26 mouse cellular contexts compared by ENCODE assay signal in the genomic region with DNA sequence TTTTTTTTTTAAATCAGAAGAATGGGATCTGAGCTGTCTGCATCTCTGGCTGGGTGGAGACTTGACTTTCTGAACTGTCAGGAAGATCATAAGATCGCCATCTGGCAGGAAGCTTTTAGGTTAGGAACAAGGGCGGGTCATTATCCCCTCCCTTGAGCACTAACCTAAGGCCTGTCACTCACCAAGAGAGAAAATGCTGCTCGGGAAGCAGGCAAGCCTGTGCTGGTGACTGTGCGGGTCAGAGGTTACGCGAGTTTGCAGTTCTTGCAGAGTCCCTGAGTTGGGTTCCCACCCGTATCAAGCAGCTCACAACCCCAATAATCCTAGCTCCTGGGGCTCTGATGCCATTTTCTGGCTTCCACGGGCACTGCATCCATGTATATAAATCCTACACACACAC. TPM values are rescaled to one million over a fixed set of nuclear protein-coding genes. Genes with fewer than 3 reads are reported as not detected.
DNase-seq lines count a peak whose midpoint lies in the region; TF ChIP-seq lines count a peak whose summit lies in the region.
"Had no signal": no experiment of that assay in that cellular context is flagged by ENCODE, and none has a peak within 500 bp of the region (broad histone marks: within the 10 kb centered on the region; RNA-seq: fewer than 3 reads in every experiment).

No protein-coding gene starts in this region.

- 62% methylated on average over 8 of the region's 8 CpGs for WGBS in kidney, adult 2 months
- WGBS in embryonic facial prominence, embryonic 10.5 days = 37% methylated on average over 8 of the region's 8 CpGs

- TF ChIP-seq CTCF in kidney, adult 2 months (conservative IDR thresholded peaks at IDR 0.05; ENCODE audit: insufficient read depth, insufficient read length, low read depth, low read length) = no peak

- H3K4me3 ChIP-seq in kidney, adult 2 months (ENCODE audit: insufficient read depth, low read depth, low read length) = no peak overlapping the region
- no peak overlapping the region for H3K4me3 ChIP-seq in embryonic facial prominence, embryonic 10.5 days
- H3K4me3 ChIP-seq: embryonic facial prominence, embryonic 15.5 days; erythroblast, embryonic 14.5 days; forebrain, embryonic 10.5 days; heart, embryonic 12.5 days had no signal

- no peaks in the 10 kb centered on the region for H3K27me3 ChIP-seq in kidney, adult 2 months (replicated peaks; ENCODE audit: control insufficient read depth, insufficient read depth, low read length)
- no peaks in the 10 kb centered on the region for H3K27me3 ChIP-seq in embryonic facial prominence, embryonic 10.5 days (replicated peaks; ENCODE audit: low read depth, poor library complexity, severe bottlenecking)
- H3K27me3 ChIP-seq: embryonic facial prominence, embryonic 15.5 days had no signal

- no peaks in the 10 kb centered on the region for H3K4me1 ChIP-seq in kidney, adult 2 months (ENCODE audit: control insufficient read depth, insufficient read depth, low read length)
- H3K4me1 ChIP-seq in embryonic facial prominence, embryonic 10.5 days = peaks cover 22% of the 10 kb centered on the region; the same call in 1 of the 2 replicates
- H3K4me1 ChIP-seq: embryonic facial prominence, embryonic 15.5 days; forebrain, embryonic 10.5 days; heart, embryonic 12.5 days had no signal

- peak; percentile 18 for DNase-seq in kidney, adult 2 months
- DNase-seq in kidney, postnatal 25 days = no peak
- peak; percentile 56 for DNase-seq in embryo, embryonic 10 days (ENCODE audit: low spot score)
- DNase-seq in embryonic facial prominence, embryonic 10.5 days (ENCODE audit: low spot score) = peak; percentile 61
- DNase-seq in right cerebral cortex, postnatal 4 days = no peak
- DNase-seq in frontal cortex, postnatal 36 days (ENCODE audit: low spot score in 2 of 2) = no peak
- DNase-seq: adrenal gland, adult 2 months; adrenal gland, postnatal 25 days; B cell, adult 2 months; cerebellum, adult 18-20 months; cerebellum, adult 9-11 months; cerebellum, postnatal 36 days; gastrocnemius, postnatal 14 days; heart, postnatal 36 days; kidney, adult 8-10 months had no signal

- TF ChIP-seq POLR2A in kidney, adult 2 months (IDR thresholded peaks at IDR 0.05; ENCODE audit: low read depth, low read length) = no peak

- H3K27ac ChIP-seq in kidney, adult 2 months (ENCODE audit: insufficient read depth, low read depth, low read length) = no peak overlapping the region
- no peak overlapping the region for H3K27ac ChIP-seq in embryonic facial prominence, embryonic 10.5 days (replicated peaks)
- H3K27ac ChIP-seq: embryonic facial prominence, embryonic 15.5 days; forebrain, embryonic 10.5 days; hindbrain, embryonic 14.5 days had no signal

- no peaks in the 10 kb centered on the region for H3K9me3 ChIP-seq in embryonic facial prominence, embryonic 10.5 days
- H3K9me3 ChIP-seq: embryonic facial prominence, embryonic 15.5 days; forebrain, embryonic 10.5 days; G1E had no signal

- no peaks in the 10 kb centered on the region for H3K36me3 ChIP-seq in kidney, adult 2 months (ENCODE audit: control insufficient read depth, insufficient read depth, low read length)
- H3K36me3 ChIP-seq in embryonic facial prominence, embryonic 10.5 days (replicated peaks) = no peaks in the 10 kb centered on the region
- H3K36me3 ChIP-seq: embryonic facial prominence, embryonic 15.5 days; forebrain, embryonic 10.5 days; G1E; heart, embryonic 12.5 days had no signal

RNA-seq across cellular contexts. Expression of a gene that starts 5.1 kb away (rescaled TPM):
- not detected in 2 replicates for polyA plus RNA-seq in kidney, adult 2 months (2012; rRNA removed)
- not detected in 2 replicates for polyA plus RNA-seq in embryonic facial prominence, embryonic 10.5 days (2016; fragmentation: Nextera tagmentation; extraction: Ambion mirVana)
- polyA plus RNA-seq: activated CD4-positive, CD25-positive, alpha-beta regulatory T cell, adult 4 months; adrenal gland, adult 2 months; CD4-positive, CD25-positive, alpha-beta regulatory T cell, adult 4 months; embryonic facial prominence, embryonic 15.5 days; erythroblast, embryonic 14.5 days; forebrain, embryonic 10.5 days; forebrain, embryonic 14.5 days; G1E; heart, embryonic 12.5 days; heart, embryonic 16.5 days; hindbrain, embryonic 14.5 days; intestine, embryonic 16.5 days had no signal

RNA-seq across cellular contexts. Expression of a gene that starts 5.4 kb away (rescaled TPM):
- polyA plus RNA-seq in kidney, adult 2 months (2012; rRNA removed) = 63.0 and 66.1 TPM in 2 replicates
- polyA plus RNA-seq in embryonic facial prominence, embryonic 10.5 days (2016; fragmentation: Nextera tagmentation; extraction: Ambion mirVana) = 0.34 and 0.60 TPM in 2 replicates
- polyA plus RNA-seq: activated CD4-positive, CD25-positive, alpha-beta regulatory T cell, adult 4 months; CD4-positive, CD25-positive, alpha-beta regulatory T cell, adult 4 months; erythroblast, embryonic 14.5 days had no signal

RNA-seq across cellular contexts. Expression of a gene that starts 9.1 kb away (rescaled TPM):
- 0.11 TPM in 1 of 2 replicates, not detected in the other for polyA plus RNA-seq in kidney, adult 2 months (2012; rRNA removed)
- not detected in 2 replicates for polyA plus RNA-seq in embryonic facial prominence, embryonic 10.5 days (2016; fragmentation: Nextera tagmentation; extraction: Ambion mirVana)
- polyA plus RNA-seq: activated CD4-positive, CD25-positive, alpha-beta regulatory T cell, adult 4 months; CD4-positive, CD25-positive, alpha-beta regulatory T cell, adult 4 months; erythroblast, embryonic 14.5 days; forebrain, embryonic 10.5 days; forebrain, embryonic 14.5 days; heart, embryonic 12.5 days; hindbrain, embryonic 14.5 days; intestine, embryonic 16.5 days had no signal

RNA-seq across cellular contexts. Expression of a gene that starts 45.1 kb away (rescaled TPM):
- polyA plus RNA-seq in kidney, adult 2 months (2012; rRNA removed) = 8.3 and 8.4 TPM in 2 replicates
- 3.8 and 4.9 TPM in 2 replicates for polyA plus RNA-seq in embryonic facial prominence, embryonic 10.5 days (2016; fragmentation: Nextera tagmentation; extraction: Ambion mirVana)

Comparison
In these comparisons a context has a peak if more than half of its experiments do, and no peak if none do; other contexts are left out.
1. DNase-seq: peak in kidney, adult 2 months (single experiment), embryo, embryonic 10 days (single experiment) and embryonic facial prominence, embryonic 10.5 days (single experiment); none in kidney, postnatal 25 days (0 of 2), right cerebral cortex, postnatal 4 days (single experiment) and frontal cortex, postnatal 36 days (0 of 2).
2. RNA of a gene that starts 5.4 kb away (polyA plus RNA-seq): 63.0 to 66.1 TPM in kidney, adult 2 months; 0.34 to 0.60 TPM in embryonic facial prominence, embryonic 10.5 days; every median in the first group is over 10 times any median in the second.